Mouse (Mus musculus): ENCODE measurements around the gene Fcho2.
"Not testable (repeated sequence)": the region's sequence is repeated elsewhere in the genome, so short reads cannot be mapped to it uniquely, and the experiment has no call there.

Fcho2 gene

GRCm38 (mm10) chr13:98815147-98815785 is at the start of gene Fcho2:
TSS of gene Fcho2 (minus strand) at chr13:98815449.
- ATAC-seq (ENCODE audit: insufficient number of reproducible peaks, low FRiP score, low TSS enrichment), result peak; percentile 93

- ATAC-seq (ENCODE audit: insufficient number of reproducible peaks, low FRiP score, low TSS enrichment), result no peak
Measured at GRCm38 (mm10) chr13:98855291-98855690, 40.0 kb upstream of the Fcho2 start.

- no peak for ATAC-seq (ENCODE audit: insufficient number of reproducible peaks, low FRiP score, low TSS enrichment)
Measured at GRCm38 (mm10) chr13:98845794-98846193, 30.5 kb upstream of the Fcho2 start.

GRCm38 (mm10) chr13:98836423-98837088 is 21.3 kb upstream of the Fcho2 start:
- ATAC-seq (ENCODE audit: insufficient number of reproducible peaks, low FRiP score, low TSS enrichment), result no peak

GRCm38 (mm10) chr13:98835740-98836139 is 20.5 kb upstream of the Fcho2 start:
- ATAC-seq (ENCODE audit: insufficient number of reproducible peaks, low FRiP score, low TSS enrichment), result no peak

GRCm38 (mm10) chr13:98834723-98835122 is 19.5 kb upstream of the Fcho2 start:
- no peak for ATAC-seq (ENCODE audit: insufficient number of reproducible peaks, low FRiP score, low TSS enrichment)

- ATAC-seq (ENCODE audit: insufficient number of reproducible peaks, low FRiP score, low TSS enrichment), result no peak
Measured at GRCm38 (mm10) chr13:98834199-98834598, 18.9 kb upstream of the Fcho2 start.

GRCm38 (mm10) chr13:98832451-98833450 is 17.5 kb upstream of the Fcho2 start:
- ATAC-seq (ENCODE audit: insufficient number of reproducible peaks, low FRiP score, low TSS enrichment), result no peak

GRCm38 (mm10) chr13:98829026-98829425 is 13.8 kb upstream of the Fcho2 start:
- ATAC-seq (ENCODE audit: insufficient number of reproducible peaks, low FRiP score, low TSS enrichment), result not testable (repeated sequence)

GRCm38 (mm10) chr13:98825574-98825973 is 10.3 kb upstream of the Fcho2 start:
- no peak for ATAC-seq (ENCODE audit: insufficient number of reproducible peaks, low FRiP score, low TSS enrichment)

- ATAC-seq (ENCODE audit: insufficient number of reproducible peaks, low FRiP score, low TSS enrichment), result no peak
Measured at GRCm38 (mm10) chr13:98819094-98819493, 3.8 kb upstream of the Fcho2 start.

- no peak for ATAC-seq (ENCODE audit: insufficient number of reproducible peaks, low FRiP score, low TSS enrichment)
Measured at GRCm38 (mm10) chr13:98818205-98818604, 3.0 kb upstream of the Fcho2 start.

- no peak for ATAC-seq (ENCODE audit: insufficient number of reproducible peaks, low FRiP score, low TSS enrichment)
Measured at GRCm38 (mm10) chr13:98817766-98818165, 2.5 kb upstream of the Fcho2 start.

GRCm38 (mm10) chr13:98816981-98817660 is 1.9 kb upstream of the Fcho2 start:
- not testable (repeated sequence) for ATAC-seq (ENCODE audit: insufficient number of reproducible peaks, low FRiP score, low TSS enrichment)

- ATAC-seq (ENCODE audit: insufficient number of reproducible peaks, low FRiP score, low TSS enrichment), result no peak
Measured at GRCm38 (mm10) chr13:98816571-98816970, 1.3 kb upstream of the Fcho2 start.

GRCm38 (mm10) chr13:98814275-98815040 is 791 bp downstream of the Fcho2 start:
- peak; percentile 56 for ATAC-seq (ENCODE audit: insufficient number of reproducible peaks, low FRiP score, low TSS enrichment)

- no peak for ATAC-seq (ENCODE audit: insufficient number of reproducible peaks, low FRiP score, low TSS enrichment)
Measured at GRCm38 (mm10) chr13:98813596-98814274, 1.5 kb downstream of the Fcho2 start.

- ATAC-seq (ENCODE audit: insufficient number of reproducible peaks, low FRiP score, low TSS enrichment), result no peak
Measured at GRCm38 (mm10) chr13:98813167-98813566, 2.1 kb downstream of the Fcho2 start.

GRCm38 (mm10) chr13:98812285-98812684 is 3.0 kb downstream of the Fcho2 start:
- ATAC-seq (ENCODE audit: insufficient number of reproducible peaks, low FRiP score, low TSS enrichment), result no peak

Measured in cerebellum, adult (tissue).